Mouse (Mus musculus): ENCODE data around the gene Ceacam20.

DNA sequence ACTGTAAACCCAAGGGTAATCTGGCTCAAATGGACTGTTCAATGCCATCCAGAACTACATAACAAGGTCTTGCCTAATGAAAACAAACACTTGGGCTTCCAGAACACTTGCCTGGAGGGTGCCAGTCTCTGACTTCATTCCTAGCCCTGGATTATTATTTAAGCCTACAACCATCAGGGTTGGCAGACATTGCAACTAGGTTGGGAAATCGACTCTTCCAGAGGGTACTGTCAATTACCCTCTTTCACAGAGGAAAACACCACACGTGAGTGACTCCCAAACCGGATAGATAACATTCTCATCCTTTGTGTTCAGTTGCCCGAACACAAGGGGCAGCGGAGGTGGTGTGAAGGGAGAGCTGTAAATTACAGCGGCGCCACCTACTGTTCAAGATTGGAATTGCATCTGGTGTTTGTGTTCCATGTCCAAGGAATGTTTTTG lies 8.9 kb upstream of the Ceacam20 start:
- no peak for TF ChIP-seq POLR2A (IDR thresholded peaks at IDR 0.05; ENCODE audit: borderline replicate concordance, insufficient read depth, low read length)
- TF ChIP-seq CTCF (IDR thresholded peaks at IDR 0.05; ENCODE audit: borderline replicate concordance, insufficient read depth, low read depth, low read length) = peak; percentile 87

All from cerebellum, adult 2 months (tissue).